Mouse (Mus musculus) forebrain, embryonic 16.5 days (tissue): Measurements from ENCODE around the gene Rnf227. TPM values are rescaled to one million over a fixed set of nuclear protein-coding genes. Genes with fewer than 3 reads are reported as not detected.

Experiments used
- ATAC-seq: fragments of 200-750 bp; cut with Nextera tagmentation; 2 replicates; pipeline ENCODE4 v1.8.0; 2017; ENCODE audit warnings: mild to moderate bottlenecking, moderate library complexity
- H3K27ac ChIP-seq: fragments of 300-500 bp; sonication (generic); 2 replicates; pipeline ENCODE4 v1.5.1; 2014; ENCODE audit warnings: low read length, control low read depth
- H3K27me3 ChIP-seq: fragments of 300-500 bp; sonication (generic); replicated peaks from 2 replicates; pipeline ENCODE4 v1.6.1; 2014; ENCODE audit warnings: low read length; ENCODE audit not compliant: control insufficient read depth, insufficient read depth
- H3K36me3 ChIP-seq: fragments of 300-500 bp; sonication (generic); 2 replicates; pipeline ENCODE4 v1.6.1; 2014; ENCODE audit not compliant: control insufficient read depth, insufficient read depth
- H3K4me1 ChIP-seq: fragments of 300-500 bp; sonication (generic); replicated peaks from 2 replicates; pipeline ENCODE4 v1.6.1; 2014; ENCODE audit warnings: low read length; ENCODE audit not compliant: control insufficient read depth, insufficient read depth
- H3K4me2 ChIP-seq: fragments of 300-500 bp; sonication (generic); 2 replicates; pipeline ENCODE4 v1.6.1; 2014; ENCODE audit warnings: mild to moderate bottlenecking, low read length, control low read depth
- H3K4me3 ChIP-seq: fragments of 300-500 bp; sonication (generic); replicated peaks from 2 replicates; pipeline ENCODE4 v1.5.1; 2014; ENCODE audit warnings: mild to moderate bottlenecking, low read length, control low read depth
- H3K9ac ChIP-seq: fragments of 300-500 bp; sonication (generic); replicated peaks from 2 replicates; pipeline ENCODE4 v1.6.1; 2014; ENCODE audit warnings: low read depth, low read length, control low read depth
- H3K9me3 ChIP-seq: fragments of 300-500 bp; sonication (generic); 2 replicates; pipeline ENCODE4 v1.6.1; 2016; ENCODE audit warnings: low read length; ENCODE audit not compliant: control insufficient read depth
- WGBS: fragments of 180-500 bp; shearing (Covaris S2); extraction: QIAGEN DNeasy Blood & Tissue Kit; methylation state at CpG from one replicate; pipeline ENCODE4 v1.1.7; 2014; 5-methylcytosine and 5-hydroxymethylcytosine counted together
- polyA plus RNA-seq: library from polyadenylated mRNA; unstranded; fragments of >200 nt; fragmentation: Nextera tagmentation; extraction: Ambion mirVana; gene quantifications from 2 replicates; pipeline ENCODE4 v1.2.1, GENCODE M21; 2015

Rnf227 gene
- polyA plus RNA-seq, 1 experiment from 2014 or later = 144 TPM

DNA sequence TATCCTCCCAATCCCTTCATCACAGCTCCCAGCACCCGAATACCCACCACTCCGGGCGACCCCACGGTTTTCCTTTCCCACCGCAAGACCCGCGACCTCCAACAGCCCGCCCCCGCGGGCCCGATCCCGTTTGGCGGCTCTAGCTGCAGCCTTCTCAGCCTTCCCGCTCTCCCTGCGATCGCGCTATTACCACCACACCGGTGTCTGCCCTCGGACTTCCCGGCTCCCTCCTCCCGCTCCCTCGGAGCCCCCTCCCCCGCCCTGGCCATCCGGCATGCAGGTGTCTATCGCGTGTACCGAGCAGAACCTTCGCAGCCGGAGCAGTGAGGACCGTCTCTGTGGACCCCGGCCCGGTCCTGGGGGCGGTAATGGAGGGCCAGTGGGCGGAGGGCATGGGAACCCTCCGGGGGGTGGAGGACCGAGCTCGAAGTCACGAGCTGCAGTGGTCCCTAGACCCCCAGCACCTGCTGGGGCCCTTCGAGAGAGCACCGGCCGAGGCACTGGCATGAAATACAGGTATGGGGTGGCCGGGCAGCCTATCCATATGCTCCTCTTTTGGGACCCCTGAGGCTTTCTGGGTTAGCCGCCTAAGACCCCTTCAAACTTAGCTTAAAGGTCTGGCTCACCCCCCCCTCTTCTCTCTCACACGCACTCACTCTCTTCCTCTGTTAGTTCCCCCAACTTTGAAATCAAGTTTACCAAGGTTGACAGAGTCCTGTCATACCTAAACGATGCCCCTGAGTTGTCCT is 13.7 kb upstream of the Rnf227 start:
- Histone ChIP-seq H3K27me3 (no peaks in the 10 kb centered on the region), H3K4me1 (peaks cover 46% of the 10 kb centered on the region), H3K4me3 (peak overlapping the region; percentile 44), H3K9ac (peak overlapping the region; percentile 62), H3K36me3 (no peaks in the 10 kb centered on the region), H3K9me3 (no peaks in the 10 kb centered on the region), H3K27ac (no peak overlapping the region), H3K4me2 (peak overlapping the region; percentile 64)
- no peak; the same call in 1 of the 2 replicates for ATAC-seq
- under 1% methylated on average over 45 of the region's 45 CpGs for WGBS

- no peak overlapping the region; the same call in 1 of the 2 replicates for H3K4me2 ChIP-seq
- no peaks in the 10 kb centered on the region for H3K27me3 ChIP-seq
- no peak for ATAC-seq
- H3K9ac ChIP-seq = no peak overlapping the region
- H3K27ac ChIP-seq = no peak overlapping the region
- H3K4me3 ChIP-seq = no peak overlapping the region; the same call in 1 of the 2 replicates
- peaks cover 44% of the 10 kb centered on the region for H3K4me1 ChIP-seq
- 10% methylated on average over 9 of the region's 9 CpGs for WGBS
- H3K9me3 ChIP-seq = no peaks in the 10 kb centered on the region
- no peaks in the 10 kb centered on the region for H3K36me3 ChIP-seq
Observed at GRCm38 (mm10) chr11:69327157-69327442, 13.2 kb upstream of the Rnf227 start.

GRCm38 (mm10) chr11:69327648-69328047 is 12.6 kb upstream of the Rnf227 start:
- Histone ChIP-seq H3K4me2 (no peak overlapping the region), H3K27me3 (no peaks in the 10 kb centered on the region), H3K9ac (no peak overlapping the region), H3K36me3 (no peaks in the 10 kb centered on the region), H3K4me1 (peaks cover 44% of the 10 kb centered on the region), H3K9me3 (no peaks in the 10 kb centered on the region), H3K27ac (no peak overlapping the region), H3K4me3 (no peak overlapping the region)
- 61% methylated on average over 6 of the region's 6 CpGs for WGBS
- ATAC-seq = no peak

DNA sequence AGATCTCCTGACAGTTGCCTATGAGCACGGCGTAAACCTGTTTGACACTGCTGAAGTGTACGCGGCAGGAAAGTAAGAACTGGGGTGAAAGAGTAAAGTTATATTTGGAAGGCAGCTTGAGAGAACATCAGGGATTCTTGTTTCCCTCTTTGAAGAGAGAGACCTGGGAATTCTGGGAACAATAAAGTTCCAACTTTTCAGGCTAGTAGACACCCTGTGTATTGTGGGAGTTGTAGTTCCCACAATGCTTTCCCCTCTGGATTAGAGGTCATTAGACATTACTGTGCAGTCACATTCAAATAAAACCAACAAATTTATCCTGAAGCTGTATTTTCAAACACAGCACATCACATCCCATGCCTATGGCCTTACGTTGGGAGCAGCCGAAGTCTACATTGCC is 11.7 kb upstream of the Rnf227 start:
- no peaks in the 10 kb centered on the region for H3K27me3 ChIP-seq
- no peak overlapping the region for H3K9ac ChIP-seq
- 94% methylated on average over 6 of the region's 6 CpGs for WGBS
- H3K36me3 ChIP-seq = no peaks in the 10 kb centered on the region
- no peak overlapping the region for H3K27ac ChIP-seq
- peaks cover 38% of the 10 kb centered on the region for H3K4me1 ChIP-seq
- no peaks in the 10 kb centered on the region for H3K9me3 ChIP-seq
- no peak overlapping the region for H3K4me3 ChIP-seq
- H3K4me2 ChIP-seq = no peak overlapping the region
- ATAC-seq = no peak

DNA sequence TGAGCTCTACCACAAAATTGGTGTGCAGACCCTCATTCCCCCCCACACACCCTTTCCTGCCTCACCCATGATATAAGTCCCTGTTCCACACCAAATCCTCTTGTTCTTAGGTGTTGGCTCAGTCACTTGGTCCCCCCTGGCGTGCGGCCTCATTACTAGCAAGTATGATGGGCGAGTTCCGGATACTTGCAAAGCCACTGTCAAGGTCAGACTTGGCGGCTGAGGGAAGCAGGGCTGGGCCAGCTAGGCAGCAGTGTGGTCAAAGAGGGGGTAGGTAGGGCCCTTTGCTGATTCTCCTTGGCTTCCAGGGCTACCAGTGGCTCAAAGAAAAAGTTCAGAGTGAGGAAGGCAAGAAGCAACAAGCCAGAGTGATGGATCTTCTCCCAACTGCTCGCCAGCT is 9.1 kb upstream of the Rnf227 start:
- H3K27me3 ChIP-seq = no peaks in the 10 kb centered on the region
- ATAC-seq = no peak
- H3K4me2 ChIP-seq = peak overlapping the region; percentile 72; the same call in 1 of the 2 replicates
- H3K4me3 ChIP-seq = no peak overlapping the region
- 94% methylated on average over 6 of the region's 6 CpGs for WGBS
- H3K27ac ChIP-seq = no peak overlapping the region
- no peaks in the 10 kb centered on the region for H3K36me3 ChIP-seq
- peaks cover 22% of the 10 kb centered on the region for H3K4me1 ChIP-seq
- H3K9ac ChIP-seq = no peak overlapping the region
- H3K9me3 ChIP-seq = no peaks in the 10 kb centered on the region

DNA sequence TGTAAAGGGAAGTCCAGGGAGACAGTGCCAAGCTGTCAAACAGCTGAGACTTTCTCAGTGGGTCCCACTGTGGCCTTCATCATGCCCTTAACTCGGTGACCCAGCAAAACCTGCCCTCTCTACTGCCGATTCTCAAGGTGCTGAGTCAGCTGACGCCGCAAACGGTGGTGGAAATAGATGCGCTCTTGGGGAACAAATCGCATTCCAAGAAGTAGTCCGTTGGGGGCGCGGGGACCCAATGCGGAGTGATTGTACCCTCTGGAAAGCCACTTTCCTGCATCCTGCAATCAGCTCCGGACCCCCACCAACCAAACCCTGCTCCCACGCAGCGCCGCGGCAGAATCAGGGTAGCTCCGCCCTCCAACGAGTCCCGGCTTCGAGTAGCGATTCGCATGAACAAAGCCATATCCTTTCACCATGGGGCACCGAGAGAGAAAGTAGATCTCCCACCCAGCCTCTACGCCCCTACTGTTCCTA is 8.3 kb upstream of the Rnf227 start:
- peaks cover 16% of the 10 kb centered on the region for H3K4me1 ChIP-seq
- H3K9ac ChIP-seq = peak overlapping the region; percentile 58
- WGBS = 1% methylated on average over 24 of the region's 24 CpGs
- H3K4me2 ChIP-seq = peak overlapping the region; percentile 72
- no peaks in the 10 kb centered on the region for H3K36me3 ChIP-seq
- no peaks in the 10 kb centered on the region for H3K27me3 ChIP-seq
- peak; percentile 87 for ATAC-seq
- H3K9me3 ChIP-seq = no peaks in the 10 kb centered on the region
- peak overlapping the region; percentile 89 for H3K27ac ChIP-seq
- peak overlapping the region; percentile 47 for H3K4me3 ChIP-seq

- no peak overlapping the region for H3K9ac ChIP-seq
- no peaks in the 10 kb centered on the region for H3K27me3 ChIP-seq
- H3K4me1 ChIP-seq = peaks cover 14% of the 10 kb centered on the region
- no peak for ATAC-seq
- H3K9me3 ChIP-seq = no peaks in the 10 kb centered on the region
- H3K36me3 ChIP-seq = no peaks in the 10 kb centered on the region
- H3K27ac ChIP-seq = peak overlapping the region; percentile 89
- WGBS = 44% methylated on average over 8 of the region's 8 CpGs
- no peak overlapping the region for H3K4me3 ChIP-seq
- peak overlapping the region; percentile 72 for H3K4me2 ChIP-seq
Observed at GRCm38 (mm10) chr11:69332713-69333253, 7.5 kb upstream of the Rnf227 start.

- ATAC-seq = no peak
- Histone ChIP-seq H3K9ac (no peak overlapping the region), H3K4me2 (no peak overlapping the region), H3K9me3 (no peaks in the 10 kb centered on the region), H3K4me1 (peaks cover 14% of the 10 kb centered on the region), H3K27ac (no peak overlapping the region), H3K36me3 (no peaks in the 10 kb centered on the region), H3K4me3 (no peak overlapping the region), H3K27me3 (no peaks in the 10 kb centered on the region)
- 79% methylated on average over 3 of the region's 3 CpGs for WGBS
Observed at GRCm38 (mm10) chr11:69333922-69334321, 6.3 kb upstream of the Rnf227 start.

DNA sequence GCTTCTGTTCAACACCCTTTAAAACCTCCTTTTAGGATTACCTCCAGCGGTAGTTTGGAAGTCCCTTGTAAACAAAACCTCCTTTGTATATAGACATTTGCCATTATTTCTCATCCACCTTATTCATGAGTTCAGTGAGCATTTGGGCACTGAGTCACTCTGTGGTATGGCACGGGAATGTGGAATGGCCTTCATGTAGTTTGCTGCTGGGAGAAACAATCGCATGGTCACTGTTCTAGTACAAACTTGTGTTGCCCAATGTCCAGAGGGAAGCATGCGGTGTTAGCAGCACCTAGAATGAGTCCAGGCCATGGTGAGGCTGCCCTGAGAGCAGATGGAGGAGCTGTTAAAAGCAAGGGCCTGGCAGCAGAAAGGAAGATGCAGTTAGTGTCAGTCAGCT is 5.5 kb upstream of the Rnf227 start:
- Histone ChIP-seq H3K27ac (no peak overlapping the region), H3K4me1 (peaks cover 16% of the 10 kb centered on the region), H3K4me2 (no peak overlapping the region), H3K9me3 (no peaks in the 10 kb centered on the region), H3K4me3 (no peak overlapping the region), H3K27me3 (no peaks in the 10 kb centered on the region), H3K9ac (no peak overlapping the region), H3K36me3 (no peaks in the 10 kb centered on the region)
- ATAC-seq = no peak
- 60% methylated on average over 4 of the region's 4 CpGs for WGBS
